Mouse (Mus musculus): ENCODE results near the gene Ppp1cb. TPM values are rescaled to one million over a fixed set of nuclear protein-coding genes. Genes with fewer than 3 reads are reported as not detected.
"Not testable (repeated sequence)": the region's sequence is repeated elsewhere in the genome, so short reads cannot be mapped to it uniquely, and the experiment has no call there.

Gene Ppp1cb
- 100 to 1,000 TPM; 445 to 446 TPM for total RNA-seq (2021)

DNA sequence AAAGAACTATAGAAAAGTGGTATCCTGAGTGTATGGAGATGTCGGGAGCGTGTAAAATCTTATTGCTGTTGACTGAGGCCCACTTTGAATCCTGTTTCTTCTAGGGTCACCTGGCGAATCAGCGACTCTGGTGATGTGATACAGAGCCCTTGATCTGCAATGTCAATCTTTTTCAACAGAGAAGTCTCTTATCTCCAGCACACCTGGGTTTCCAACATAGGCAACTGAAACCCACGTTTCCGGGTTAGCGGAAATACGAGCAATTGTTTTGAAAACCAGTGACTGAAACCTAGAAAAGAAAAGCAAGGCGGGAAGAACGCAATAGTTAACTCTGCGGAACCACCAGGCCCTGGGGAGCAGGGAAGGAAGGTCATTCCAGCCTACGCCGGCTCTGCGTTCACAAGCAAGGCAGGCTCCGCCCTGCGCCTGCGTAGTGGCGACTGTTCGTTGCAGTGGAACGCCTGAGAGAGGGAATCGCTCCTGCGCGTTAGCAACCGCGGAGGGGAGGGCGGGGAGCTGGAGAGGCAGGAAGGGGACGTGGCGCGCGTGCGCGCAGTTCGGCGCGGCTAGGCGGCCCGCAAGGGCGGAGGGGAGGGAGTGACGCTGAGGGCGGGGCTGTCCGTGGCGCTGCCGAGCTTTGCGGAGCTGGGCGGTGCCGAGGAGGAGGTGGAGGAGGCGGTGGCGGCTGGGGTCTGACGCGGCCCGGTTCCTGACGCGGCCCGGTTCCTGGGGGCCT is at the start of gene Ppp1cb:
Ppp1cb (plus strand) TSS at position 436 of the 736 bp plus-strand sequence.
- DNase-seq: peak; percentile 94
- intact Hi-C loops (cut with DNase I): loop anchor here (2.0 to 5.0 kb wide), 2 partner anchors 42 to 154 kb away; partner anchors contain the start of gene Yes1

DNA sequence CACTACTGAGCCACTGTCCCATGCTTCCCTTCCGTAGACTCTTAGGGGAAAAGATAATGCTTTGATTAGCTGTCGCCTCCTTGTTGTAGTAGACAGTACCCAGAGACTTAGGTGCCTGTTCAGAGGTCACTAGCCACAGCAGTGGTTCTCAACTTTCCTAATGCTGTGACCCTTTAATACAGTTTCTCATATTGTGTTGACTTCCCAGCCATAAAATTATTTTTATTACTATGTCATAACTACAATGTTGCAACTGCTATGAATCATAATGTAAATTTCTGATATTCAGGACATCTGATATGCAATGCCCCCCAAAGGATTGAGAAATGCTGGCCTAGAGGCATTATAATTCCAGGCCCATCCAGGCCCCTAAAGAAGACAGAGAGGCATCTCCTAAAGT is 48.9 kb upstream of the Ppp1cb start:
- intact Hi-C loops (cut with DNase I): loop anchor here (2.0 kb wide), 2 partner anchors 15 to 55 kb away; no protein-coding TSS in a partner anchor
- DNase-seq: no peak

DNA sequence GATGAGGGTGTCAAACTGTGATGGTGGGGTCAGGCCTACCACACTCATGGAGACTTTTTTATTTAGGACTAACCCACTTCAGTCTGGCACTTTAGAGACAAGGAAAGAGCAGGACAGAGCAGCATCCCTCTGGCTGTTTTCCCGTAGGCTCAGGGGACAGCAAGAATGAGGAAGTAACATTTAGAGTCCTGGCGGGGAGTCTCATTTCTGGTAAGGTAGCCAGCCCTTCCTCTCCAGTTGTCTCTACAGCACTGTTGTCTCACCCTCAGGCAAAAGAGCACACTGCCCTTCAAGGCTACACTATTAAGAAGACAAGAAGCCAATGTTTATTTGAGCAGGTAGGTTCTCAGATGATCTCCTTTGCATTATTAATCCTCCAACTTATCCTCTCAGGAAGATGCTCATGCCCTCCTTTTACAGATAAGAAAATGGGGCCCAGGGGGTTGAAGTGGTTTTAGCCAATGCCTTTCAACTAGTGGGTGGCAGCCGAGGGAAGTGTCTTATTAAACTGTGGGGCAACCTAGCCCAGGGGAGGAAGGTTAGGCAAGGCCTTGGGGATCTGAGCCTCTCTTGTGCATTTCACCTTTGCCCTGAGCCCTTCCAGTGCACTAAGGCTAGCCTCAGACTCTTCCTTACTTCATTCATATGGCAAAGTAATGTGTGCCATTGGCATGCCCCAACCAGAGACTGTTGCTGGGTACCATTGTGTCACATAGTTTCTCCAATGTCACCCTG is 47.5 kb upstream of the Ppp1cb start:
- intact Hi-C loops (cut with DNase I): loop anchor here (2.0 kb wide), 1 partner anchor 16 kb away; no protein-coding TSS in a partner anchor
- no peak for DNase-seq

- no peak for DNase-seq
- intact Hi-C loops (cut with DNase I): no loop called here
These were observed 46.3 kb upstream of the Ppp1cb start for GRCm38 (mm10) chr5:32412186-32412950.

- no peak for DNase-seq
- intact Hi-C loops (cut with DNase I): no loop called here
These were observed 45.6 kb upstream of the Ppp1cb start for GRCm38 (mm10) chr5:32413083-32413482.

DNA sequence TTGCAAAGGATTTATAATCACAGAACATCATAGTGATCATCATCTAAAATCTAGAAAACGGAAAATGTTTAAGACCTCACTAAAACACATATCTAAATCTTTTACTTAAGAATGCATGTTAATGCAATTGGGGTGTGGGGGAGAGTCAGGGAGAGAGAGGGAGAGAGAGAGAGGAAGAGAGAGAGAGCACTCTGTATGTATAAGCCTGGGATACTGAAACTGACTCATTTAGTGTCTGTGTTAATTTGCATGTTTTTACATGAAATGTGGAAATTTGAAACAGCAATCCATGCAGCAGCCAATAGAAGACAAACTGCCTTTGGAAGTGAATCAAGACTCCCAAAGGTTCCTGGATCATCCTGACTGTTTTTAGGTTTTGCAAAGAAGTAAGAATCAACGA is 45.1 kb upstream of the Ppp1cb start:
- intact Hi-C loops (cut with DNase I): no loop called here
- no peak for DNase-seq

- DNase-seq: peak in 1 of 2 experiments; percentile 28
- intact Hi-C loops (cut with DNase I): loop anchor here (2.0 kb wide), 1 partner anchor 92 kb away; no protein-coding TSS in a partner anchor
These were observed 44.1 kb upstream of the Ppp1cb start for GRCm38 (mm10) chr5:32414461-32414985.

GRCm38 (mm10) chr5:32415554-32415953 is 43.1 kb upstream of the Ppp1cb start:
- intact Hi-C loops (cut with DNase I): loop anchor here (2.0 to 5.0 kb wide), 2 partner anchors 78 to 93 kb away; no protein-coding TSS in a partner anchor

DNA sequence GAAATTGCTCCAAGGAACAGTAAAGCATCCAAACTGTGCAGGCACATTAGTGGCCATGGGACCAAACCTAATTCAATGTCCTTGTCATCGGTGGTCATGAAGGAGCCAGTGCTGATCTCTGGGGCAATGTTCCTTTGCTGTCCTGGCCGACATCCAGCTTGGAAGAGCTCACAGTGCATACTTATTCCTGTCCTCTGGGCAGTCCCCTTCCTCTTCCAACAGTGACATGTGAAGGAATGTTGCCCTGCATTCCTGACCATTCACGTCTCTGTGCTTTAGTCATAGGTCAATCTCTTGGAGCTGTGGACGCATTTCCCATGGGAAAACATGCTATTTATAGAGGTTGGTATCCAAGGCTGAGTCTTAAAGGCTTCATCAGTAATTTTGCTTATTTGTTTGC is 41.8 kb upstream of the Ppp1cb start:
- peak; percentile 65 to 76 for DNase-seq
- intact Hi-C loops (cut with DNase I): loop anchor here (2.0 to 5.0 kb wide), 2 partner anchors 42 to 80 kb away; partner anchors contain the start of gene Ppp1cb

More at GRCm38 (mm10) chr5:32415554-32415953, 43.1 kb upstream of the Ppp1cb start:
- DNase-seq: no peak

- intact Hi-C loops (cut with DNase I): no loop called here
These were observed 36.5 kb upstream of the Ppp1cb start for GRCm38 (mm10) chr5:32422081-32422589.

DNA sequence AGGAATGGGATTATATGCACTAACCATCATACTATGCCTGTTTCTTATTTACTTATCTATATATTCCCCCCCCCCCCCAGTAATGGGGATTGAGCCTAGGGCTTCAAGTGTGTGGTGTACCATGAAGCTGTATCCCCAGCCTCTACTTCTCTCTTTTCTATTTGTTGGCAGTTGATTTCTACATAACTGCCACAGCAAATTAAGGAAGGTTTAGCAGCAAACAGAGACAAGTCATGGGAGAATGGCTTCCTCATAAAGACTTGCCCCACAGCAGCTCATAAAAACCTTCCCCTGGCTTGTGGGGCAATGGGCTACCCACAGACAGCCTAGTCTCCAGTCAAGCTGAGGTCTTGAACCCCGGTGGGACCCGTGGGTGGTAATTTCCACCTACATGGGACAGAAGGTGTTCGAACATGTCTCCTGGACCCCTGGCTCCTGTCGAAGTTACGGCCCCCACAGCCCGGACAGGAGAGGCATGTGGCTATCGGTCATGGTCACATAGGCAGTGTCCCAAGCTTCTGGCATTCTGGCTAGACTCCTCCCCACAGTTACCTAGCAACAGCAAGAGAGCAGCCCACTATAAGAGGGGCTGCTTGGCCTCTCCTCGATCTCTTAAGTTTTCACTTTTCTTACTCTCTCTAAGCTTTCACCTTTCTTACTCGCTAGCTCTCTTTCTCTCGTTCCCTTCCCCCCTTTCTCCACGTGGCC is 35.1 kb upstream of the Ppp1cb start:
- no peak for DNase-seq
- intact Hi-C loops (cut with DNase I): no loop called here

More at GRCm38 (mm10) chr5:32422081-32422589, 36.5 kb upstream of the Ppp1cb start:
- DNase-seq: no peak

DNA sequence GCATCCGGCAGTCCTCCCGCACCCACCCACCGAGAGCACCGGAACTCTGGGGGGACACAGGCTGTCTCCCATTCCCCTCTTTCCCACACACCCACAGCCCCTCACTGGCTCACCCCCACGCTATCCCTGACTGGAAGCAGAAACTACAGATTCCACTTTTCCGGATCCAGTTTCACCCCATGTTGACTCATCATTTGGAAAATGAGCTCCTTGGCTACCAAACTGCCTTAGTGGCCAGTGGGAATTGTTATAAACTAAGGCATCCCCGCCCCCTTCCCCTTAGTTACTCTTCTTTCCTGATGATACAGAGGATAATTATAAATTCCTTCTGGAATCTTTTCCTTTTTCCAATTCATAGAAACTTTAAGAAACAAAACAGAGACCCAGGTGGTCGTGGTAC is 34.2 kb upstream of the Ppp1cb start:
- no peak for DNase-seq
- intact Hi-C loops (cut with DNase I): no loop called here

GRCm38 (mm10) chr5:32425485-32426171 is 33.0 kb upstream of the Ppp1cb start:
- no peak for DNase-seq
- intact Hi-C loops (cut with DNase I): loop anchor here (1.0 kb wide), 1 partner anchor 23 kb away; no protein-coding TSS in a partner anchor

DNA sequence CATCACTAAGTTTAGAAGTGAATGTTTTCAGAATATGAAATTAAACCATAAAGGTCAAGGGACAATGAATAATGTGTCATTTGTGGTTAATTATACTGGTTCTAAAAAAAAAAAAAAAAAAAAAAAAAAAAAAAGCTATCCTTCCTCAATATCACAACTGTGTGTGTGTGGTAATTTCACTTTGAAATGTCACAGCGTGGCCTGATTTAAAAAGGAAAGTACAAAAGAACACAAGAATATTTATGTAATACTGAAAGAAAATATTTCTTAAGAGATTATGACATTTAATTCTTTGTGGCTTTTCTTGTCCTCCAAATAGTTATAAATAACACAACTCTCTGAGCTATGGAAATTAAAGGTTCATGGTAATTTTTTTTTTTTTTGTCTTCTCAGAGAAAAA is 28.2 kb upstream of the Ppp1cb start:
- intact Hi-C loops (cut with DNase I): no loop called here
- DNase-seq: no peak

DNA sequence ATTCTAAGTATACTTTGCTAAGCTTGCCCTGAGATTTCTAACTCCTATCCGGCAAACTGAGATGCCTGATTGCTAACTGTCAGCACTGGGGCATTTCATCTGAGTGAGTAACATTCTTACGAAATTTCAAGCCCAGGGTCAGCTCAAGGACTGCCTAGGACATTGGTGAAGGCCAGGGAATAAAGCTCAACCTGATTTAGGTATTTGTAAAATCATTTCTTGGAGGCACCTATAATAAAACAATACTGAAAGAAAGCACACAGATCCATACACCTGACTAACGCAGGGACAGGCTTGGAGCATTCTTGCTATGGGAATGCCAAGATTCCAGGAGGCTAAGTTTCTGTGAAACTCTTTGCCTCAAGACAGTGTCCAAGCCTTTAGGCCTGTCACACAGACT is 24.3 kb upstream of the Ppp1cb start:
- DNase-seq; intact Hi-C loops (cut with DNase I): not testable (repeated sequence)

DNA sequence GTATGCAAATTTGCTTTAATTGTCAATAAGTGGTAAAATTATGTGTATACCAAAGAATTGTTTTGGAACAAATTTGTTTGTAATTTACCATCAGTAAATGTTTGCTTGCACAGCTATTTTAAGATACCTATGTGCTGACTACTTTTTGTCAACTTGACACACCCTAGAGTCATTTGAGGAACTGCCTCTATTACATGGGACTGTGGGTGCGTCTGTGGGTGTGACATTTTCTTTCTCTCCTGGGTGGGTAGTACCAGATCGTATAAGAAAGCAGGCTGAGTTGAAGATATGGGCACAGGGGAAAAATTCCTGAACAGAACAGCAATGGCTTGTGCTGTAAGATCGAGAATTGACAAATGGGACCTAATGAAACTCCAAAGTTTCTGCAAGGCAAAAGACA is 23.0 kb upstream of the Ppp1cb start:
- no peak for DNase-seq

GRCm38 (mm10) chr5:32437901-32438563 is 20.6 kb upstream of the Ppp1cb start:
- no peak for DNase-seq
- intact Hi-C loops (cut with DNase I): no loop called here

More for the DNA sequence above, 23.0 kb upstream of the Ppp1cb start:
- intact Hi-C loops (cut with DNase I): no loop called here

- DNase-seq: no peak
- intact Hi-C loops (cut with DNase I): no loop called here
These were observed 20.1 kb upstream of the Ppp1cb start for GRCm38 (mm10) chr5:32438564-32438922.
